Mouse (Mus musculus) cortical plate, adult 2 months (tissue): Measurements from ENCODE around the gene Lxn. TPM values are rescaled to one million over a fixed set of nuclear protein-coding genes. Genes with fewer than 3 reads are reported as not detected.

ENCODE experiments used
- H3K27ac ChIP-seq: fragments of 200-500 bp; 2 replicates; pipeline ENCODE4 v1.5.1; 2012; ENCODE audit warnings: low read length, control low read depth, inconsistent platforms; ENCODE audit not compliant: insufficient read depth
- H3K4me1 ChIP-seq: fragments of 200-500 bp; 2 replicates; pipeline ENCODE4 v1.6.1; 2011; ENCODE audit warnings: low read length; ENCODE audit not compliant: control insufficient read depth, insufficient read depth
- H3K4me3 ChIP-seq: fragments of 200-500 bp; 2 replicates; pipeline ENCODE4 v1.5.1; 2011; ENCODE audit warnings: mild to moderate bottlenecking, low read length, control low read depth; ENCODE audit not compliant: insufficient read depth
- CTCF ChIP-seq: fragments of 200-500 bp; IDR thresholded peaks from 2 replicates; pipeline ENCODE4 v1.5.1; 2011; ENCODE audit warnings: mild to moderate bottlenecking, control low read depth, low read length; ENCODE audit not compliant: insufficient read depth; ENCODE audit errors: extremely low read depth
- POLR2A ChIP-seq: fragments of 200-500 bp; IDR thresholded peaks from 2 replicates; pipeline ENCODE4 v1.6.1; 2011; ENCODE audit warnings: mild to moderate bottlenecking, low read length, control low read depth; ENCODE audit not compliant: insufficient read depth; ENCODE audit errors: extremely low read depth
- polyA plus RNA-seq: library from polyadenylated mRNA; depleted of rRNA; stranded (reverse); fragments of >200 nt; gene quantifications from 2 replicates; pipeline ENCODE4 v1.2.3, GENCODE M21; 2012; rRNA removed

Lxn gene
- polyA plus RNA-seq = 80.9 and 82.2 TPM in 2 replicates

- peaks cover 3% of the 10 kb centered on the region; the same call in 1 of the 2 replicates for H3K4me1 ChIP-seq
- peak within 1 kb of the TSS; percentile 69 for H3K4me3 ChIP-seq
- TF ChIP-seq POLR2A (peak; percentile 59; the same call in 1 of the 2 replicates), CTCF (no peak)
- H3K27ac ChIP-seq = 0 out of 2 replicates have a peak within 1 kb of the TSS, but pooled peaks have one; percentile 26
These were observed at the start of gene Lxn for GRCm38 (mm10) chr3:67463450-67464372. Gene Lxn, minus strand, starts transcription at chr3:67463926.

GRCm38 (mm10) chr3:67512807-67513206 is 49.1 kb upstream of the Lxn start:
- peak; percentile 92 for TF ChIP-seq CTCF
- no peak for TF ChIP-seq POLR2A
- no peak overlapping the region for H3K4me3 ChIP-seq
- H3K27ac ChIP-seq = no peak overlapping the region
- H3K4me1 ChIP-seq = peaks cover 2% of the 10 kb centered on the region; the same call in 1 of the 2 replicates

GRCm38 (mm10) chr3:67508216-67508892 is 44.6 kb upstream of the Lxn start:
- H3K4me3 ChIP-seq = no peak overlapping the region
- H3K27ac ChIP-seq = no peak overlapping the region
- H3K4me1 ChIP-seq = peaks cover 2% of the 10 kb centered on the region; the same call in 1 of the 2 replicates
- no peak for TF ChIP-seq POLR2A
- no peak for TF ChIP-seq CTCF

GRCm38 (mm10) chr3:67505286-67505685 is 41.6 kb upstream of the Lxn start:
- Histone ChIP-seq H3K4me1 (peaks cover 2% of the 10 kb centered on the region; the same call in 1 of the 2 replicates), H3K27ac (no peak overlapping the region), H3K4me3 (no peak overlapping the region)
- no peak for TF ChIP-seq POLR2A
- no peak for TF ChIP-seq CTCF

GRCm38 (mm10) chr3:67503878-67504277 is 40.2 kb upstream of the Lxn start:
- Histone ChIP-seq H3K4me3 (no peak overlapping the region), H3K4me1 (peaks cover 2% of the 10 kb centered on the region; the same call in 1 of the 2 replicates), H3K27ac (no peak overlapping the region)
- TF ChIP-seq POLR2A (no peak), CTCF (no peak)

GRCm38 (mm10) chr3:67499406-67499791 is 35.7 kb upstream of the Lxn start:
- no peak overlapping the region for H3K27ac ChIP-seq
- no peak overlapping the region for H3K4me3 ChIP-seq
- TF ChIP-seq CTCF = no peak
- TF ChIP-seq POLR2A = no peak
- H3K4me1 ChIP-seq = no peaks in the 10 kb centered on the region

GRCm38 (mm10) chr3:67498773-67499405 is 35.2 kb upstream of the Lxn start:
- Histone ChIP-seq H3K4me1 (no peaks in the 10 kb centered on the region), H3K4me3 (no peak overlapping the region), H3K27ac (no peak overlapping the region)
- no peak for TF ChIP-seq CTCF
- no peak for TF ChIP-seq POLR2A

- no peak overlapping the region for H3K27ac ChIP-seq
- H3K4me1 ChIP-seq = no peaks in the 10 kb centered on the region
- TF ChIP-seq CTCF (no peak), POLR2A (no peak)
- no peak overlapping the region for H3K4me3 ChIP-seq
These were observed 34.3 kb upstream of the Lxn start for GRCm38 (mm10) chr3:67497998-67498397.

GRCm38 (mm10) chr3:67496310-67496709 is 32.6 kb upstream of the Lxn start:
- TF ChIP-seq POLR2A = no peak
- no peak for TF ChIP-seq CTCF
- H3K4me1 ChIP-seq = no peaks in the 10 kb centered on the region
- H3K4me3 ChIP-seq = no peak overlapping the region
- no peak overlapping the region for H3K27ac ChIP-seq

GRCm38 (mm10) chr3:67493132-67493531 is 29.4 kb upstream of the Lxn start:
- H3K27ac ChIP-seq = no peak overlapping the region
- no peaks in the 10 kb centered on the region for H3K4me1 ChIP-seq
- TF ChIP-seq POLR2A = no peak
- TF ChIP-seq CTCF = no peak
- no peak overlapping the region for H3K4me3 ChIP-seq
